Mouse (Mus musculus) cerebellum, postnatal 10 days (tissue): ENCODE data around the gene Stk26.

ENCODE experiments used
- DNase-seq, 2 experiments: peaks; one replicate each; pipeline ENCODE4 v3.0.0; 2021; ENCODE audit warnings: mixed read lengths in 2 of 2

The Stk26 gene

DNA sequence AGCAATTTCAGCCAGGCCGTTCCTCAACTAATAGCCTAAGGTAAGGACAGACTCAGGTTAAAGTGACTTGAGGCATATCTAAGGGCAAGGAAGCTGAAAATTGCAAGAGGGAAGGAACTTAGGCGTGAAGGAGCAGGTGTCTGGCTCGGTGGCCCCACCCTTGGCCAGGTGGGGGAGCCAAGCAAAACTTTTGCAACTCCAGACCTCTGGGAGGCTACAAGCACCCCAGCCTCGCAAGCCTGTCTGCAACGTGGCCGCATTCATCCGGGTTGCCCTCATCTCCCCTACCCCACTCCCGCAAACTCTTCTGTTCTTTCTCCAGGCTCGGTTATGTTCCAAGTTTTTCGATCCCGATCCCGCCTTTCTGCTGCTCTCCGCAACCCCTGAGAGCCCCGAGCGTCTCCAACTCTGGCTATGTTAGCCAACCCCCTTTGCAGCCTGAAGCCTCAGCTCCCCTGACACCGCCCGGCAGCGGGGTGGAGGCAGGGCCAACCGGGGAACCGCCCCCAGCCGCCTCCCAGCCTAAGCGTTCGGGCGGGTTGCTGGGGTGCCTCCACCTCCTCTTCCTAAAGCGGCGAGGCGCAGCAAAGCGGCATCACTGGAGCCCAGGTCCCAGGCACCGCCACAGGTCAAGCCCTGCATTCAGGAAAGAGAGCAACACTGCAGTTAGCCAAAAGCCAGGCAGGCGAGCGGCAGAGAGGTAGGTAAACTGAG lies at the start of gene Stk26:
Gene Stk26, plus strand, starts transcription at position 201 of the 714 bp plus-strand sequence.
- DNase-seq, result peak; percentile 15 to 42

DNA sequence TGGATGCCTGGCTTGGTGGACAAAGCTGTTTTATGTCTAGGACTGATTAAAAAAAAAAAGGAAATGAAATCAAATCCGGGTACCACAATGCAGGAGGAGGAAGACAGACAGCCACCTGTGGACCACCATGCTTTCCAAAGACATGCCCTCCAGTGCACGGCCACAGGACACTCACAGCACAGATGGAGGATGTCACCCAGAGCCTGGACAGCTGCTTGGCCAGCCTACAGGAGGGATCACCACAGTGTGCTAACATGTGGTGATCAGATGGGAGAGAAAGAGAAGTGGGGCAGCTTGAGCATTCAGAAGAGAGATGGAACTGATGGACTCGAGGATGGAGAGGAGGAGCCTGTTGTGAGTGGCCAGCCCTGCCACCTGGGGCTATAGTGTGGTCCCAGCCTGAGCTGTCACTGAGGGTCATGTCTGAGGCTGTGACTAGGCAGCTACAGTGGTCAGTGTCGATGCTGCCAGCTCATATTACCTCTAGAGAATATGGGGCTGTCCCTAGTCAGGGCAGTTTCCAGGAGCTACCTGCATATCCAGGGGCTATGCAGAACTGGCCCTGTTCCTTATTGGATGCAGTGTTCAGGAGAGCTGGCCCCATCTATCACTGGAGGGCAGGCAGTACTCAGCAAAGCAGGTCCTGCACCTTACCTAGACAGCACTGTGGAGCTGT lies 47.7 kb upstream of the Stk26 start:
- DNase-seq, result no peak

DNA sequence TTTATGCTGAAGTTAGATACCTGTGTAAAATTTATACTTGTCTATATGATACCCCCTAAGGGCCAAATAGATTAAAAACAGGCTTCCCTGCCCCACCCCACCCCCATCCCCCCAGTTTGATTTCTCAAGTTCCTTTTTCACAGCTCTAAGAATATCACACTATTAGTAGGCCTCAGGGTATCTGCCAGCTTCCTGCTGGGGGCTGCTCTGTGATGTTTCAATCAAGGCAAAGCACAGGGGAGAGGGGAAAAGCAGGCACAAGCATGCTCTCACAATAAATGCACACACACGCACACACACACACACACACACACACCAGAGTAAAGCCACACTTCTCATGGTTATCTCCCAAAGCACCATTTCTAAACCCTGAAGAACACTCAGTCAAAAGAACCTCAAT lies 43.0 kb upstream of the Stk26 start:
- DNase-seq, result peak; percentile 39 to 50

DNA sequence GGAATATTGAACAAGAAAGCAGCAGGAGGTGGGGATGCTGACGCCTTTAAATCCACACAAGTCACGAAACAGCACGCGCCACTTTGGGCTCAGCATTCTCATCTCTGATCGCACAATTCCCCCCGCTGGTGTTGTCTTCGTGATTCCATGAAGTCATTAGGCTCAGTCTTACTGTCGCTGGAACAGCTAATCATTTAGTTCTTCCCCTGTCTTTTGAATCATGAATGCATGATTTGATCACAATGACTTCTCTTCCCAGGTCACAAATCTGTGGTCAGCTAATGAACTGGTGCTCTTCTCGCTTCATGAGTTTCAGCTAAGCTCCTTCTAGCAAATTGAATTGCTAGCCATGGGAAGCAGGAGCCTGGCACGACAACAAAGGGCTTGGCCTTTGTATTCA lies 42.3 kb upstream of the Stk26 start:
- peak in 1 of 2 experiments; percentile 1 for DNase-seq

DNA sequence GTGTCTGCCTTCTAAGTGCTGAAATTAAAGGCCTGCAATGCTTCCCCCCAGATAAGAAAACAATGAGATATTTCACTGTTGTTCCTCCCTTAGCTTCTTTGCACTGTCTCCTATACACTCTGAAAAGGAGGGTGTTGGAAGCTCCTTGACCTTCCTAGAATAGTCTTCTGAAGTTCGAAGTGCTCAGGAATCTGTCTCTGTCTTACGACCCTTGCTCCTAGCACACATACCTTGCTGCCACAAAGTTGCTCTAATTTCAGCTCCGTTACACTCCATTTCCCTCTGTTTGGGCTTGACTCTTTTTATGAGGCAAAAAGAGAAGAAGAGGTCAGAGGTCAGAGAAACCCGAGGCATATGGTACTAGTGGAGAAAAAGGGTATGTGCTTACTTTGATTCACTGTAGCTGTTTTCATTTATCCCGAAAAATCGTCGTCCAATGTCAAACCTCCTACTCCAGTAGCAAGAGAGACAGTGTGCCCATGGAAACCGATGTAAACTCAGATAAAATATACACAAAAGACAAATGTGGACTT lies 41.1 kb upstream of the Stk26 start:
- DNase-seq, result no peak

DNA sequence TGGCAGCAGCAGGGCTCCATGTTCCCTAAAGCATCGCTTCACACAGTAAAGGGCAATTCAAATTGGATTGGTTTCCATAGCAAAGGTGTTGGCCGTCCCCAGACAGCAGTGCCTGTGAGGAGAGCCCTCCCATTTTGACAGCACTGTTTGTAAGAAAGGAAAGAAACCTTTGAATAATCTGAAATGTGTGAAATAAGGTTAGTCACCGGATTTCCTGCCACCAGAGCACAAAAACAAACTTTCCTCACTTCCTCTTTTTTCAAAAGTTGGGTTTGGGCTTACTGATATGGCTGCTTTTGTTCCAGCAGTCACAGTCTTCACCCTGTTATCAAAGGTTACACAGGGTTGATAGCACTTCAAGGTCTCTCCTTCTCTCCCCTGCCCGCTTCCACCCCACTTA lies 35.2 kb upstream of the Stk26 start:
- DNase-seq, result no peak

DNA sequence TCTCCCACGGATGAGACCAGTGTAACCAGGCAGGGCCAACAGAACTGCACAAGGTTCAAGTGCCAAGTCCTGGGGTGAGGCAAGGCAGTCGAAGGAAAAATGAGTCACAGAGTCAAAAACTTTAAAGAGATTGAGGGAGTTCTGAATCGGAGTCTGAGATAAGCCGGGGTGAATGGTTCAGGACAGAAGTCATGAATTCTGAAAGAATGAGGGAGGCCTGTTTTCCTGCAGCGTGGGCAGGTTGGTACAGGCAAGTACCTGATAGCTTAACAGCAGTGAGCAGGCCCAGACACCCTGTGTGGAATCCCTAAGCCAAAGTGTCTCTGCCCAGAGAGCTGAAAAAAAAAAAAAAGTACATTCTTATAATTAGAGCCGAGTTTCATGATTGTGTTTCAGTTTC lies 17.0 kb upstream of the Stk26 start:
- no peak for DNase-seq

DNA sequence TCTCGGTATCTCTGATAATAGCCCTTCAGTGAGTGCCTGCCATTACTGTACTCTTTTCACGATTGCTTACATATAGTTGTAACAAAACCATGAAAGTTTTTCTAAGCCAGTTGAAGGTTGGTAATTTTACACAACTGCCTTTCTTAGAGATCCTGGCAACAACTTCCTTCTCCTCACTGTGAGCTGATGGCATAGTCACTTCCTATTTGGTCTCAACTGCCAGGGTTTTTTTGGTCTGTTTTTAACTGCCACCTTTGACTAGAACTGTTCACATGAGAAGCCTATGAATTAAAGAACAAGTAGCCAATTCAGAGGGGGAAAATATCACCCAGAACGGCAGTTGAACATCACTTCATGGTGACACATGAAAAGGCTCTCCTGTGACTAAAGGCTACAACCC lies 5.3 kb upstream of the Stk26 start:
- no peak for DNase-seq

DNA sequence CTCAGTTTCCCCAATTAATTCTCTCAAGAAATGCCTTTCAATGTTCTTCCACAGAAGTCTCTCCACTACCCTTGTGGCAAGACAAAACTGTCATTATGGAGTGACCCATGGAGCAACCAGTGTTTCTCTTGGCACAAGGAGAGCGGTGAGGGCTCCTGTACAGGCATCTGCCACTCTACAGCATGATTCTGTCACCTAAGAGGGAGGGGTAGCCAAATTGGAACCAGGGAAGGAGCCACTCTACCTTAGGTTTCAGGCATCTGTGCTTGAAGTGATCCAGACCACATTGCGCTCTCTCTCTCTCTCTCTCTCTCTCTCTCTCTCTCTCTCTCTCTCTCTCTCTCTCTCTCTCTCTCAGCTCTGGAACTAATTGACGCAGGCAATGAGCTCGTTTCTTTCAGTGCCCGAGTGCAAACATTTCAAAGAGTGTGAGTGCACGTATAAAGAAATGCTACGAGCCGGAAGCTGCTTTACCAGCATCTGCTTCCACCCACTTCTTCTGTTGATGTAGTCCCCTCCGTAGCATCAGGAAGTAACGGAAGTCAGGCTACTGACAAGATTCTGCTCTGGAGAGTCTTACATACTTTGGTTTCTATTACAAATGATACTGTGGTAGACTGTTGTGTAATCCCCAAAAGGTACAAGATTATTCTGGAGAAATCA lies 4.7 kb upstream of the Stk26 start:
- DNase-seq, result no peak

DNA sequence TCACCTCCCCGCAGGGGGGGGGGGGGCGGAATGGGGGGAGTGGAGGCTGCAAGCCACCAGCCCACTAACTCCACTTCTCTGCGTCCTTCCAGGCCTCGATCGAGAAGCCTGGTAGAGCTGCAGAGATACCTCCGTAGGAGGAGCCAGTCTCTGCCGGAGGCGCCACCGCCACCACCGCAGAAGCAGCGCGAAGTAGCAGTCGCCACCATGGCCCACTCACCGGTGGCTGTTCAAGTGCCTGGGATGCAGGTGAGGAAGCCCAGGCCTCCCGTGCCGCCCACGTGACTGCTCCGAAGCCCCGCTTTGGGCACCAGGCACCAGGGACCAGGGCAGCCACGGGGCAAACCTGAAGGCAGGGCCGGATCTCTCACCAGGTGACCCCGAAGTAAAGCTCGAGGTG lies 740 bp downstream of the Stk26 start:
- DNase-seq, result peak; percentile 16 to 17

DNA sequence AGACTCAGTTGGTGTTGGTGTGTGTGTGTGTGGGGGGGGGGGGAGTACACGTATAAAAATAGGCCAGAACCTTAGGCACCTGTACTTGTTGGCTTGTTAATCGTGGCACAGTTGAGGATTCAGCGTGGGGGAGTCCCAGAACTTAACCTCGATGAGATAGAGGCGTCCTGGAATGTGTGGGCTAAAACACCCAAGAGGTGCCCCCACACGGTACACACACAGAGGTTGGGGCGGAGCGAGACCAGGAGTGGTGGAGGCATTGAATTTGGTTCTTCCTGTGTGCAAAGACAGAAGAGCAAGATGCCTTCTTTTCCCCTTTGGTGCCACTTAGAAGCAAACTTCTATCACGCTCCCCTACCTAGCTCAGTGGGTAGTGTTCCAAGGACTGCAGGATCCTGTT lies 1.2 kb downstream of the Stk26 start:
- DNase-seq, result no peak

DNA sequence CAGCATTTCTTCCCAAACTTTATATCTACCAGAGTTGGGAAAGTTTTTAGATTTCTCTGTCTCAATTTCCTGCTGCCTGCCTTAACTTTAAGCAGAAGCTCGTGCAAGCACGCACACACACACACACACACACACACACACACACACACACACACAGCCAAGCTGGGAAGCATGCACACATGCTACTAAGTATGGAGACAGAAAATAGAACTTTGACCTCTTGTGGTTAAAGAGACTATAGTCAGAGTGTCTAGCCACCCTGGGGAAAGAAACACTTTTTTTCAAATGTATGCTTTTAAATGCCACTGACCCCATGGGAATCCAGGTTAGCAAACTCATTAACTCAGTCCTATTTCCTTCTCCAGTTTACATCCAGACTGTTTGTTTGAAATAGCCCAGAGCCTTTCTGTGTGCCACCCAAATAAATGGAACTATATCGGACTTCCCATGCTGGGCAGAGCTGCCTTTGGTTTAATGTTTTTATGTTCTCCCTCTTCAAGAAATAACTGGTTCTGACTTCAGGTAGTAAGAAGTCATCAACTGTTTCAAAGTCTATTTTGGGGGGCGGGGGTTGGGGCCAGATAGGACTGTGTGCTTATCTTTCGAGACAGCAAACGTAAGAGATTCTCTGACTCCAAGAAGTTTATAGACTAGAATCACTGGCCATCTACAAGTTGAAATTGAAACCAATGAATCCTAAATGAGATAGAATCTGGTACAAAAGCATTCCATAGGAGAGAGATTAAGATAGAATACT lies 9.8 kb downstream of the Stk26 start:
- DNase-seq, result no peak

DNA sequence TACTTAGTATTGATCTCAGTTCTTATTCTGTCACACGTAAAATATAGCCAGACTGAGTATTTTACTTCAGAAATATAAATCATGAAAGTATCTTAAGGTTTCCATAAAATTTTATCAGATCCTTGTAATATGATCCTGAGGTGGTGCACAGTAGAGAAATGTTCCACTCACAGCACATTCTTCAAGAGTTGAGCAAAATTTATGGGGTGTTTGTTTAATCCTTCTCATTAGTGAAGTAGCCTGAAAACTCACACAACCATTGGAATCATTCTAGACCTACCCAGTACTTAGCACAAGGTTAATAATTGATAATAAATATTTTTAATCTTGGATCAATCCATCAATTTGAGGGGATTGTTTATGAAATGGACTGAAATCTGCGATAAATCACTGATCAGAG lies 22.9 kb downstream of the Stk26 start:
- no peak for DNase-seq

DNA sequence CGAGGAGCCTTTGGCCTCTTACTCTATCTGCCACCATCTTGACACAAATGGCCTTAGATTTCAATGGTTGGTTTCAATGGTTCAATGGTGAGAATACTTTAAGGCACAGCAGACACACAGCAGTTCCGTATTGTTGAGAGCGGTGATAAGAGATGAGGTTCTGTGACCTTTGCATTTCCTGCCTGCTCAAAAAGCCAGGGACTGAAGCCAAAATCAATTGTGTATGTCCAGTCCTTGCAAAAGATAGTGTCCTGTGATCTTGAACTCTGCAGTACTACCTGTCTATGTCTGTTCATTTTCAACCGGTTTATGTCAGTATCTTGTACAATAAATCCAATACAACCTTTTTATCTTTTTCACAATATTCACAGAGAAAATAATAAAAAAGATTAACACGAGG lies 23.9 kb downstream of the Stk26 start:
- no peak for DNase-seq

DNA sequence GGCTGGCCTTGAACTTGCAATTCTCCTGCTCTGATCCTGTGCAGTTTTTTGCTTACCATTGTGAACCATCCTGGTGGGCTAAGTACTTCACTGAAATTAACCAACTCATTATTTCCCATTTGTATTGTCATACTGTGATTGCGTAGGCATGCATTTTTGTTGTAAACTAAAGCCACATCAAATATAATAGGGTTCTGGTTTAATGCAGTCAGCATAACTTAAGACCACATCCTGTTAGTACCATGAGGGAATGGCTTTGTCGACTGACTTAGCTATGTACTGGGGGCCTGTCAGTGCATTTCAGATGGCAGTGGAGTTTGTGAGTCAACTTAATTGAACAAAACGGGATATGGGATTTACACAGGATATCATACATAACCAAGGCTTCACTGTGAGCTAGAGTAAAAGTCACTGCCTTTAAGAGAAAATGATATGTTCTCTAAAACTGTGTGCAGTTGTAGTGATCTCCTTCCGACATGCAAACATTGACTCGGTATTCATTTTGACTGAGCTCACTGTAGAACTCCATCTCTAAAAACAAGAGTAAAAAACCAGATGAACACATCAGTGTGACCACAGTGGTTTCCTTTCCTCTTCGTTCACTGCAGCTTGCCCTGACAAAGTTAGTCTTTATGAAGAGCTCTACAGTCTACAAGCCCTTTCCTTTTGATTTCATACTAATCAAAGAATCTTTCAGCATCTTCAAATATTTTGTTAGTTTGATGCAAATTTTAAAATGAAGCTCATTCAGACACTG lies 33.6 kb downstream of the Stk26 start:
- no peak for DNase-seq

DNA sequence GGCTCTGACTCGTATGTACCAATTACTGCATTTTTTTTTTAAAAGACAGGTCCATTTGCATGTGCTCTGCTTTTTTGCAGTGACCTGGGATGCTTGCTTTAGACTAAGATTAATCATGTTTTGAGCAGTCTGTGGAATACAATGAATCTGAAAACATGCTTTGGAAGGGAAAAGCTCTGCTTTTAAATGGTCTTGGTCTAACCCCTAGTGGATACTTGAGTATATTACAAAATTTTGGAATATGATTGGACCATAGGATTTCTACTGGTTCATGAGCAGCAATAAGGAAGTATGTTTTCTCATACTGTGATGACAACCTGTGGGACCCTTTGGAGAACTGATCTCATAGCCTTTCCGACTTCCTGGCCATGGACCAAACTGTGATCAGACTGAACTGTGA lies 47.2 kb downstream of the Stk26 start:
- DNase-seq, result no peak

DNA sequence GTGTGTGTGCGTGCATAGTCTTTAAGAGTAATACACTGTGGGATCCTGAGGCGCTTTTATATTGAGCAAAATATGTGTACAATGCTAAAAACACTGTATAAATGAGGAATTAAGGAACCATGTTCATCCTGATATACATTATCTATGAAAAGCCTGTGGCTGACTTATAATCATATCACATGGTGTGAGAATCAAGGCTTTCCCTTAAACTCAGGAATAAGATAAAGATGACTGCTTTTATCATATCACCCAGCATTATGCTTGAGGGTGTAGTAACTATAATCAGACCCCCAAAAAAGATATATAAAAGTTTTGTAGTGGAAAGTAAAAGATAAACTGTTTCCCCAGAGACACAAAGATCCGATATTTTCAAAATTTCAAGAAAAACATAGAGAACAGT lies 62.6 kb downstream of the Stk26 start:
- no peak for DNase-seq

DNA sequence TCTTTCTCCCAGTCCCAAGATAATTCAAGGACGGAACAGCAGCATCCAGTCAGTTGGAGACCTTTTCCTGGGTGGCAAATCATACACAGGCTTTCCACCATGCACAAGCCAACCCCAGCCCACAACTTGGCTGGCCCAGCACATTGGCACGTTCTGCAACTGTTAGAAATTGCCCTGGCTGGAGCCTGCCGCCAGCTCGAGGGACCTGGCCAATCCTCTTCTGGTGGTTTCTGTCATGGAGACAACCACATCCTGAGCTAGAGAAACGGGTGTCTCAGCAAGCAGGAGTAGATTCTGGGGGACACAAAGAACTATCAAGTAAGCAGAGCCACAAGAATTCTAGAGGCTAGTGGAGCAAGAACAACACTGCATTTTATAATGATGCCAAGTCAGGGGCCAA lies 69.1 kb downstream of the Stk26 start:
- DNase-seq, result peak; percentile 50 to 65

DNA sequence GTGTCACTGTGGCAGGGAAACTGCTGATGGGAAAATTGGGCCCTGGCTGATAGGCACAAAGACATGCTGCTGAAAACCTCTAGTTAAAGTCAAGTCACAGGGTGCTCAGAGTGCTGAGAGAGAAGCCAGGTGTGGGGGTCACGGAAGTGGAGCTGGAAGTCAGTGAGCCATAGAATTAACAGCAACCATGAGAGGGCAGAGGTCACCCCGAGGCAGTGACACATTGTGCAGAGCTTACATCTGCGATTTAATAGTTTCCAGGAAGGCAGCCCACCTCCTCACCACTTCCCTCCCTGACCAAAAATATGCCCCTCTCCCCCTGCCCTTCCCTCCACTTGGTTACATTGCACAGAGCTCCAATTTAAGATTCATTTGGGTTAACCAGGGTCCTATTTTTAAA lies 76.5 kb downstream of the Stk26 start:
- no peak for DNase-seq

DNA sequence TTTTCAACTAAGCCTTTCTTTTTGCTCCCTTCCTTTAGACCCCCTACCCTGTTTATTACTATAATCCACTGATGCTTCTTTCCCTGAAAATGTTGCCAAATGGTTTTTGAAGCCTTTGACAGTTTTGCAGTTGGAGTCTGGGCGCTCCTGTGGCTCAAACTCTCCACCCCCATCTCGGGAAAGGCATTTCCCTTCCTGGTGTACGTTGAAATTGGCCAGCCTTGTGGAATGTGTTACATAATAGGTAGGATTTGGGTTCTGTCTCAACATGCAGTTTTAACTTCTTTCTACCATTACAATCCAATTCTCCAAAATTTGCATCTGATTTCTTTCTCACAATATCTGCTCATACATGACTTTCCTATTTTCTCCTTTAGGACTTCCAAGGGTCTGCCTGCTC lies 77.9 kb downstream of the Stk26 start:
- DNase-seq, result no peak

DNA sequence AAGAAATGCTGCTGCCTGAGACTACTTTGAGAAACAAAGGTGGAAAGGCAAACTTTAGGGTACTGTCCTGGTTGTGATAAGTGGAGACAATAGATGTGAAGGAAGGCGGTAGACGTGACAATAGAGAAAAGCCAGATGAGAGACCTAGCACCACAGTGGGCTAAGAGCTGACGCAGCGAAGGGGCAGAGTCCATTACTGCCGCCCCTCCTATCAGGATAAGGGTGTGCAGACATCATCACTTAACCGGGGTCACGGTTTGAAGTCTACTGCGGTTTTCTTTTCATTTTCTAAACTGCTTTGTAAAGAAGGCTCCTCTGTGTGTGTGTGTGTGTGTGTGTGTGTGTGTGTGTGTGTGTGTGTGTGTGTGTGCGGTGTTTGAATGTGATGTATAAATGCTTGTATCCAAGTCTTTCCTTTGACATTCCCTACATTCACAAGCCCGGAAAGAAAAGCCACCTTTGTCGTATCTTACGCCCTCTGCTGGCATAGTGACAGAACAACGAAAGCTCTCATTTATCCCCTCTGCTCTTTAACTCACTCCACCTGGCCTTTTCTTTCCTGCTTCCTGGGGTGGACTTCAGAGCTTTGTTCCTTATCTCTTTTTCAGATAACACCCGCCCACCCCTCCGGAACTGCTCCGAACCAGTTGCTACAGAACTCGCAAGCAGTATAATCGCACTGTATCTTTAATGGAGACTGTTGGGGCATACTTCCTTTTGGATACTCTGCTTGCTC lies 84.0 kb downstream of the Stk26 start:
- peak; percentile 48 to 58 for DNase-seq
